Mouse (Mus musculus) kidney, adult 2 months (tissue): ENCODE measurements at regions not wholly inside any gene's neighbourhood (a gene's known extent, or its start where the extent isn't known, plus 50 kb on each side); places are given as distances from the start of the nearest gene placed in this dataset.

Experiments
- CTCF ChIP-seq: fragments of 200-500 bp; conservative IDR thresholded peaks from 2 replicates; pipeline ENCODE4 v1.5.1; 2011; ENCODE audit warnings: low read depth, mild to moderate bottlenecking, control low read depth, low read length, moderate library complexity, mixed read lengths; ENCODE audit not compliant: insufficient read depth, insufficient read length
- POLR2A ChIP-seq: fragments of 200-500 bp; IDR thresholded peaks from one replicate; pipeline ENCODE4 v1.6.1; 2011; ENCODE audit warnings: low read depth, low read length, control low read depth

DNA sequence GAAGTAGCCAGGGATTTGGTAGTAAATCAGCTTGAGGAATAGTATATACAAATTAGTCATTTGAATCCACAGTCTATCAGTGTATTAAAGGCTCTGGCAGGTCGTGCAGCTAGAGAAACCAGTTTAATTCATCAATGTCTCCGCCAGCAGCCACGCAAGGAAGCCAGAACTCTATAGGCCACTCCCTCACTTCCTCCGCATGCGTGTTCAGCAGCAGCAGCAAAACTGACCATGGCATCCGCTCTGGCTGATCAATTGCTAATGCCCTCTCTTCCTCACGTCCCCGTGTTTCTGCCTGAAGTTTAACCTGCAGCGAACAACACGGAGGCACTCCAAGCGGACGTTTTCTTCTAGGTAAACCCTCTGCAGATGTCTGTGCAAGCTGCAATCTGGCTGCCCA lies 564.2 kb upstream of the Gm19410 start:
- no peak for TF ChIP-seq CTCF
- no peak for TF ChIP-seq POLR2A
